Mouse (Mus musculus) pancreas, adult 10 weeks (tissue): ENCODE data around the gene Dnal4. TPM values are rescaled to one million over a fixed set of nuclear protein-coding genes. Genes with fewer than 3 reads are reported as not detected.

ENCODE experiments used
- polyA plus RNA-seq: library from polyadenylated mRNA; stranded (reverse); fragments of 350-450 nt; fragmentation: Illumina TruSeq; extraction: RNeasy Lipid Tissue Mini Kit (QIAGEN cat#74804); gene quantifications from one replicate; pipeline ENCODE4 v1.2.3, GENCODE M21; 2015; ENCODE audit warnings: low read depth, low replicate concordance; ENCODE audit not compliant: insufficient read depth

The Dnal4 gene
- polyA plus RNA-seq: 5.7 TPM

GRCm38 (mm10) chr15:79777749-79778148 lies at the start of gene Dnal4:
Gene Dnal4, minus strand, starts transcription at chr15:79777849.

GRCm38 (mm10) chr15:79804352-79805071 lies 26.9 kb upstream of the Dnal4 start, which contains the start of gene Nptxr:
Gene Nptxr, minus strand, starts transcription at chr15:79804766.

GRCm38 (mm10) chr15:79741921-79742705 lies 35.5 kb downstream of the Dnal4 start, which contains the start of gene Sun2:
Gene Sun2, minus strand, starts transcription at chr15:79742536.

Other genes with a start within 250 kb of the Dnal4 start
- gene Ddx17, start 231.1 kb downstream of the Dnal4 start, polyA plus RNA-seq: 77.1 TPM
- gene Dmc1, start 172.7 kb downstream of the Dnal4 start, polyA plus RNA-seq: not detected
- gene Fam227a, start 118.9 kb downstream of the Dnal4 start, polyA plus RNA-seq: 1.5 TPM
- 3.5 TPM for gene Cby1, start 118.7 kb downstream of the Dnal4 start, polyA plus RNA-seq
- 16.1 TPM for gene Tomm22, start 107.0 kb downstream of the Dnal4 start, polyA plus RNA-seq
- gene Josd1, start 89.9 kb downstream of the Dnal4 start, polyA plus RNA-seq: 8.6 TPM
- 11.6 TPM for gene Gtpbp1, start 87.0 kb downstream of the Dnal4 start, polyA plus RNA-seq
- gene Sun2, start 35.3 kb downstream of the Dnal4 start, polyA plus RNA-seq: 7.8 TPM
- gene Nptxr, start 26.9 kb upstream of the Dnal4 start, polyA plus RNA-seq: 2.9 TPM
- gene Npcd, start 56.4 kb upstream of the Dnal4 start, polyA plus RNA-seq: not detected
- 11.9 TPM for gene Cbx6, start 56.8 kb upstream of the Dnal4 start, polyA plus RNA-seq
- 8.8 TPM for gene Apobec3, start 113.8 kb upstream of the Dnal4 start, polyA plus RNA-seq
- gene Cbx7, start 193.3 kb upstream of the Dnal4 start, polyA plus RNA-seq: 12.8 TPM
- 17.0 TPM for gene Pdgfb, start 237.1 kb upstream of the Dnal4 start, polyA plus RNA-seq